Mouse (Mus musculus) embryonic fibroblast, embryonic 13.5 days (primary cell): ENCODE data around the gene Vps45.

Experiments used
- CTCF ChIP-seq: IDR thresholded peaks from 2 replicates; pipeline ENCODE4 v1.5.1; 2011; ENCODE audit warnings: mild to moderate bottlenecking, control low read depth, low read length, moderate library complexity, borderline replicate concordance; ENCODE audit not compliant: insufficient read depth
- POLR2A ChIP-seq: IDR thresholded peaks from 2 replicates; pipeline ENCODE4 v1.6.1; 2011; ENCODE audit warnings: low read depth, mild to moderate bottlenecking, control low read depth, low read length, moderate library complexity

DNA sequence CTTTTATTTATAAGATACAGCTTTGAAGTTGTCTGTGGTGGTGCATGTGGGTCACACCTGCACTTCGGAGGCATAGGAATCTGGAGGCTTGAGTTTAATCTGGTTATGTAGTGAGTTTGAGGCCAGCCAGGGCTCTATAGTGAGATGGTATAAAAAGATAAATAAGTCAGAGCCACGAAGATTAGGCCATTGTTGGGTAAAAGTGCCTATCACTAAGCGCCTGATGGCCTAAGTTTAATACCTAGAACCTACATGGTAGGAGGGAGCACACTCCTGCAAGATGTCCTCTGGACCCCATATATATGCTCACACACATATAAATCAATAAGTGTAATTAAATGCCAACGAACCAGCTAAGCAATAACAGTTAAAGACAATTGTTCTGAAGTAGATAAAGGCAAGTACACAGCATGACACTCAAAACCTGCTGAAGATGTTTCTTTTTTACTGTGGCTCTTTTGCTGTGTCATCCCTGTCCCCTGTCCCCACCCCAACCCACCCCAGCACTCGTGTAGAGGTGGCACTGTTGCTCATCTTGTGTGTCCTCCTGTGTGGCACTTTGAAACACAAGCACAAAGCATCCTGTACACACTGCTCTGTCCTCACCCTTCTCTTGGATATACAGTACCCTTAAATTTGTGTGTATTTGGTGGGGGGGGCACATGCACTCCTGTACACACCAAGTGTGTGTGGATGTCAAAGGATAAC is 36.7 kb downstream of the Vps45 start:
- TF ChIP-seq CTCF (no peak), POLR2A (no peak)
